Mouse (Mus musculus) CH12.LX (cell line): Measurements from ENCODE around the gene Trabd2b. TPM values are rescaled to one million over a fixed set of nuclear protein-coding genes. Genes with fewer than 3 reads are reported as not detected.

ENCODE experiments used
- DNase-seq: peaks from one replicate; pipeline ENCODE4 v3.0.0-alpha.2; 2013; ENCODE audit errors: extremely low read depth
- H3K27ac ChIP-seq: 2 replicates; pipeline ENCODE4 v1.5.1; 2012; ENCODE audit warnings: low read depth, mild to moderate bottlenecking, control low read depth, moderate library complexity; ENCODE audit not compliant: insufficient read depth
- H3K27me3 ChIP-seq: replicated peaks from 2 replicates; pipeline ENCODE3; 2012; ENCODE audit warnings: inconsistent platforms
- H3K36me3 ChIP-seq, 2 experiments: replicated peaks in 1 of 2; 2 replicates each; pipeline versions ENCODE3 to v1.6.1; 2012; ENCODE audit warnings: inconsistent platforms in 1 of 2, low read length in 1 of 2, mild to moderate bottlenecking in 1 of 2, mixed read lengths in 1 of 2, moderate library complexity in 1 of 2; ENCODE audit not compliant: control insufficient read depth in 1 of 2, insufficient read depth in 1 of 2
- H3K4me1 ChIP-seq, 2 experiments: 2 replicates each; pipeline ENCODE4 v1.6.1; 2012; ENCODE audit warnings: inconsistent platforms in 1 of 2, moderate library complexity in 1 of 2; ENCODE audit not compliant: insufficient read depth in 2 of 2, control insufficient read depth in 1 of 2
- H3K4me2 ChIP-seq: 2 replicates; pipeline ENCODE4 v1.6.1; 2012; ENCODE audit warnings: low read depth, mild to moderate bottlenecking, control low read depth; ENCODE audit not compliant: poor library complexity, insufficient read depth, severe bottlenecking
- H3K4me3 ChIP-seq, 3 experiments: fragments of 150-350 bp in 1 of 3; sonication (generic) in 1 of 3; replicated peaks in 1 of 3; 2 replicates each; pipeline versions ENCODE3 to v1.5.1; 2011 to 2012; ENCODE audit warnings: low read depth in 2 of 3, low read length in 2 of 3, mild to moderate bottlenecking in 2 of 3, moderate library complexity in 2 of 3, control low read depth in 1 of 3, improper control_type of control experiment in 1 of 3, inconsistent platforms in 1 of 3, mixed read lengths in 1 of 3; ENCODE audit not compliant: poor library complexity in 1 of 3
- H3K79me2 ChIP-seq: replicated peaks from 2 replicates; pipeline ENCODE4 v1.6.1; 2012; ENCODE audit warnings: mild to moderate bottlenecking, moderate library complexity; ENCODE audit not compliant: control insufficient read depth, poor library complexity, insufficient read depth, severe bottlenecking; ENCODE audit errors: extremely low read depth
- H3K9ac ChIP-seq: 2 replicates; pipeline ENCODE4 v1.6.1; 2012; ENCODE audit warnings: low read depth, mild to moderate bottlenecking, control low read depth, moderate library complexity; ENCODE audit not compliant: insufficient read depth
- H3K9me3 ChIP-seq: replicated peaks from 2 replicates; pipeline ENCODE3; 2012; ENCODE audit warnings: low read length, inconsistent platforms, mixed read lengths
- CTCF ChIP-seq, 2 experiments: IDR thresholded peaks in 1 of 2; conservative IDR thresholded peaks in 1 of 2; 2 replicates each; pipeline ENCODE4 v1.5.1; 2011 to 2012; ENCODE audit warnings: low read depth in 2 of 2, low read length in 2 of 2, improper control_type of control experiment in 1 of 2, inconsistent platforms in 1 of 2, mild to moderate bottlenecking in 1 of 2, moderate library complexity in 1 of 2
- E2F4 ChIP-seq: IDR thresholded peaks from 2 replicates; pipeline ENCODE4 v1.6.1; 2011; ENCODE audit warnings: low read depth, low read length, improper control_type of control experiment; ENCODE audit not compliant: insufficient replicate concordance
- ELF1 ChIP-seq: IDR thresholded peaks from 2 replicates; pipeline ENCODE4 v1.6.1; 2014; ENCODE audit warnings: low read depth, mild to moderate bottlenecking, inconsistent platforms, low read length, improper control_type of control experiment
- ETS1 ChIP-seq: conservative IDR thresholded peaks from 2 replicates; pipeline ENCODE4 v1.6.1; 2012; ENCODE audit warnings: low read depth, mild to moderate bottlenecking, inconsistent platforms, low read length, improper control_type of control experiment, moderate library complexity
- GABPA ChIP-seq: IDR thresholded peaks from 2 replicates; pipeline ENCODE4 v1.6.1; 2012; ENCODE audit warnings: low read depth, low read length, improper control_type of control experiment, inconsistent platforms; ENCODE audit not compliant: insufficient replicate concordance
- HCFC1 ChIP-seq: IDR thresholded peaks from 2 replicates; pipeline ENCODE4 v1.6.1; 2012; ENCODE audit warnings: low read depth, mild to moderate bottlenecking, inconsistent platforms, low read length, improper control_type of control experiment
- KAT2A ChIP-seq: IDR thresholded peaks from 2 replicates; pipeline ENCODE4 v1.6.1; 2012; ENCODE audit warnings: low read length, improper control_type of control experiment, inconsistent platforms; ENCODE audit not compliant: insufficient replicate concordance
- MAZ ChIP-seq: IDR thresholded peaks from 2 replicates; pipeline ENCODE4 v1.6.1; 2012; ENCODE audit warnings: low read depth, mild to moderate bottlenecking, inconsistent platforms, low read length, improper control_type of control experiment, moderate library complexity
- MEF2A ChIP-seq: IDR thresholded peaks from 2 replicates; pipeline ENCODE4 v1.6.1; 2014; ENCODE audit warnings: low read depth, mild to moderate bottlenecking, inconsistent platforms, low read length, improper control_type of control experiment, borderline replicate concordance
- MXI1 ChIP-seq: IDR thresholded peaks from 2 replicates; pipeline ENCODE4 v1.6.1; 2011; ENCODE audit warnings: mild to moderate bottlenecking, low read depth, low read length, improper control_type of control experiment
- NELFE ChIP-seq: IDR thresholded peaks from 2 replicates; pipeline ENCODE4 v1.6.1; 2011; ENCODE audit warnings: low read depth, low read length, improper control_type of control experiment
- PAX5 ChIP-seq: IDR thresholded peaks from 2 replicates; pipeline ENCODE4 v1.6.1; 2012; ENCODE audit warnings: low read length, inconsistent platforms, mixed read lengths
- RAD21 ChIP-seq: IDR thresholded peaks from 2 replicates; pipeline ENCODE4 v1.6.1; 2011; ENCODE audit warnings: low read depth, mild to moderate bottlenecking, low read length, improper control_type of control experiment, moderate library complexity
- RCOR1 ChIP-seq: conservative IDR thresholded peaks from 2 replicates; pipeline ENCODE4 v1.6.1; 2012; ENCODE audit warnings: low read depth, mild to moderate bottlenecking, inconsistent platforms, low read length, improper control_type of control experiment
- UBTF ChIP-seq: IDR thresholded peaks from 2 replicates; pipeline ENCODE4 v1.6.1; 2012; ENCODE audit warnings: low read depth, mild to moderate bottlenecking, inconsistent platforms, low read length, improper control_type of control experiment, moderate library complexity
- USF1 ChIP-seq: IDR thresholded peaks from 2 replicates; pipeline ENCODE4 v1.6.1; 2014; ENCODE audit warnings: low read depth, mild to moderate bottlenecking, inconsistent platforms, low read length, improper control_type of control experiment
- USF2 ChIP-seq: conservative IDR thresholded peaks from 2 replicates; pipeline ENCODE4 v1.6.1; 2011; ENCODE audit warnings: low read depth, low read length, improper control_type of control experiment
- ZC3H11A ChIP-seq: IDR thresholded peaks from 2 replicates; pipeline ENCODE4 v1.6.1; 2012; ENCODE audit warnings: low read depth, mild to moderate bottlenecking, inconsistent platforms, low read length, improper control_type of control experiment
- ZKSCAN1 ChIP-seq: IDR thresholded peaks from 2 replicates; pipeline ENCODE4 v1.6.1; 2012; ENCODE audit warnings: low read depth, inconsistent platforms, low read length, improper control_type of control experiment, borderline replicate concordance
- ZMIZ1 ChIP-seq: IDR thresholded peaks from 2 replicates; pipeline ENCODE4 v1.6.1; 2012; ENCODE audit warnings: low read depth, mild to moderate bottlenecking, inconsistent platforms, low read length, improper control_type of control experiment
- ZNF384 ChIP-seq: IDR thresholded peaks from 2 replicates; pipeline ENCODE4 v1.6.1; 2012; ENCODE audit warnings: low read depth, low read length, improper control_type of control experiment, inconsistent platforms
- dilution Hi-C: fragments of 300-500 bp; cut with MboI; formaldehyde crosslinking; loops from 2 replicates; pipeline ENCODE4 v1.14.3; 2020; ENCODE audit warnings: low sequenced_read_pairs; ENCODE audit not compliant: extremely low pct_unique_long_range_greater_than_20kb, extremely low pct_ligation_motif_present
- in situ Hi-C: fragments of 300-500 bp; cut with MboI; formaldehyde crosslinking; loops from 3 replicates; pipeline ENCODE4 v1.14.3; 2019; ENCODE audit warnings: low sequenced_read_pairs, low pct_ligation_motif_present, low pct_unique_long_range_greater_than_20kb, mixed read lengths
- polyA plus RNA-seq: library from polyadenylated mRNA; unstranded; fragments of >175 nt; gene quantifications from 2 replicates; pipeline ENCODE4 v1.2.1, GENCODE M21; 2012; ENCODE audit warnings: low read depth; ENCODE audit not compliant: insufficient read length
- total RNA-seq, 2 experiments: library from RNA; depleted of rRNA; stranded (reverse); fragments of 300-350 nt in 1 of 2; fragments of >200 nt in 1 of 2; gene quantifications; 2 replicates each; pipeline ENCODE4 v1.2.3; 2012 to 2014

Trabd2b gene
- total and polyA plus RNA-seq, 3 experiments = not detected

- in situ Hi-C loops = no loop called here
- Histone ChIP-seq H3K36me3 (no peaks in the 10 kb centered on the region), H3K9me3 (no peaks in the 10 kb centered on the region), H3K27ac (no peak overlapping the region)
- TF ChIP-seq ZC3H11A (no peak), MEF2A (no peak), ZMIZ1 (no peak)
- TF ChIP-seq, all 38 proteins: peak for 0
- no peaks in the 10 kb centered on the region for H3K79me2 ChIP-seq
- no peak overlapping the region for H3K4me3 ChIP-seq
- H3K27me3 ChIP-seq = peaks cover 96% of the 10 kb centered on the region
- H3K4me2 ChIP-seq = no peak overlapping the region
- H3K4me1 ChIP-seq = no peaks in the 10 kb centered on the region
- dilution Hi-C loops = no loop called here
- no peak for DNase-seq
- no peak overlapping the region for H3K9ac ChIP-seq
Observed at GRCm38 (mm10) chr4:114560638-114561216, 154.2 kb downstream of the Trabd2b start.

GRCm38 (mm10) chr4:114564131-114564695 is 157.7 kb downstream of the Trabd2b start:
- Histone ChIP-seq H3K4me3 (no peak overlapping the region), H3K9ac (no peak overlapping the region), H3K4me2 (no peak overlapping the region), H3K79me2 (no peaks in the 10 kb centered on the region), H3K4me1 (no peaks in the 10 kb centered on the region), H3K9me3 (no peaks in the 10 kb centered on the region), H3K27me3 (peaks cover 95% of the 10 kb centered on the region), H3K27ac (no peak overlapping the region), H3K36me3 (no peaks in the 10 kb centered on the region)
- DNase-seq = no peak
- in situ Hi-C loops (no loop called here), dilution Hi-C loops (no loop called here)
- no peak for TF ChIP-seq MAZ
- no peak for TF ChIP-seq RAD21
- no peak for TF ChIP-seq ZKSCAN1
- no peak for TF ChIP-seq USF1
- TF ChIP-seq MXI1 = no peak
- no peak for TF ChIP-seq CTCF (conservative IDR thresholded peaks at IDR 0.05 in 1 of 2, IDR thresholded peaks at IDR 0.05 in 1 of 2; ENCODE audit: low read depth in 2 of 2, low read length in 2 of 2)
- no peak for TF ChIP-seq ZMIZ1

GRCm38 (mm10) chr4:114567594-114567993 is 161.1 kb downstream of the Trabd2b start:
- Histone ChIP-seq H3K4me1 (no peaks in the 10 kb centered on the region), H3K4me3 (no peak overlapping the region), H3K27ac (no peak overlapping the region), H3K79me2 (no peaks in the 10 kb centered on the region), H3K36me3 (no peaks in the 10 kb centered on the region), H3K9me3 (no peaks in the 10 kb centered on the region), H3K27me3 (peaks cover 89% of the 10 kb centered on the region), H3K4me2 (no peak overlapping the region), H3K9ac (no peak overlapping the region)
- dilution Hi-C loops = no loop called here
- DNase-seq = no peak
- in situ Hi-C loops = no loop called here
- no peak for TF ChIP-seq RCOR1
- no peak for TF ChIP-seq ZKSCAN1
- no peak for TF ChIP-seq USF1
- no peak for TF ChIP-seq ZNF384
- TF ChIP-seq PAX5 = no peak
- no peak for TF ChIP-seq NELFE
- TF ChIP-seq RAD21 = no peak
- no peak for TF ChIP-seq ELF1
- no peak for TF ChIP-seq UBTF
- TF ChIP-seq HCFC1 = no peak
- TF ChIP-seq MXI1 = no peak
- TF ChIP-seq CTCF (conservative IDR thresholded peaks at IDR 0.05 in 1 of 2, IDR thresholded peaks at IDR 0.05 in 1 of 2; ENCODE audit: low read depth in 2 of 2, low read length in 2 of 2) = no peak
- no peak for TF ChIP-seq ETS1
- TF ChIP-seq KAT2A = no peak
- TF ChIP-seq USF2 = no peak
- no peak for TF ChIP-seq GABPA
- no peak for TF ChIP-seq E2F4
